Mouse (Mus musculus) gastrocnemius, adult 2 months (tissue): Measurements from ENCODE around the gene Ltbp4. TPM values are rescaled to one million over a fixed set of nuclear protein-coding genes. Genes with fewer than 3 reads are reported as not detected.

ENCODE experiments used
- DNase-seq: peaks from one replicate; pipeline ENCODE4 v3.0.0; 2022
- H3K27ac ChIP-seq: fragments of 200-600 bp; 2 replicates; pipeline ENCODE4 v1.8.1; 2022; ENCODE audit warnings: mild to moderate bottlenecking
- H3K4me3 ChIP-seq: fragments of 200-600 bp; 2 replicates; pipeline ENCODE4 v1.8.1; 2022; ENCODE audit warnings: mild to moderate bottlenecking, moderate library complexity
- CTCF ChIP-seq: fragments of 200-600 bp; IDR thresholded peaks from 2 replicates; pipeline ENCODE4 v1.8.1; 2022; ENCODE audit warnings: antibody characterized with exemption, mild to moderate bottlenecking, moderate library complexity
- intact Hi-C: fragments of 180-260 bp; cut with DNase I; formaldehyde crosslinking; loops from one replicate; pipeline ENCODE4 v1.15.1; 2025
- total RNA-seq, 2 experiments: library from RNA; stranded (reverse); gene quantifications; 2 replicates each; pipeline ENCODE4 v1.2.3; 2021

Gene Ltbp4
- total RNA-seq, 2 experiments from 2014 or later = 48.0 to 81.2 TPM

- DNase-seq = no peak
- TF ChIP-seq CTCF = no peak
- Histone ChIP-seq H3K27ac (no peak overlapping the region), H3K4me3 (no peak overlapping the region)
- intact Hi-C loops = no loop called here
Measured at GRCm38 (mm10) chr7:27300801-27301200, 36.7 kb downstream of the Ltbp4 start.

- H3K4me3 ChIP-seq = no peak overlapping the region
- intact Hi-C loops = no loop called here
- no peak for TF ChIP-seq CTCF
- no peak for DNase-seq
- no peak overlapping the region for H3K27ac ChIP-seq
Measured at GRCm38 (mm10) chr7:27300351-27300750, 37.1 kb downstream of the Ltbp4 start.

- intact Hi-C loops = no loop called here
- Histone ChIP-seq H3K4me3 (no peak overlapping the region), H3K27ac (no peak overlapping the region)
- no peak for TF ChIP-seq CTCF
- no peak for DNase-seq
Measured at GRCm38 (mm10) chr7:27298816-27299215, 38.7 kb downstream of the Ltbp4 start.

- no peak for TF ChIP-seq CTCF
- no peak overlapping the region for H3K4me3 ChIP-seq
- H3K27ac ChIP-seq = peak overlapping the region; percentile 40; the same call in 1 of the 2 replicates
- no peak for DNase-seq
- intact Hi-C loops = no loop called here
Measured at GRCm38 (mm10) chr7:27298033-27298610, 39.4 kb downstream of the Ltbp4 start.

- Histone ChIP-seq H3K4me3 (no peak overlapping the region), H3K27ac (peak overlapping the region; percentile 20; the same call in 1 of the 2 replicates)
- no peak; the same call in 1 of the 2 replicates for TF ChIP-seq CTCF
- no peak for DNase-seq
- intact Hi-C loops = no loop called here
Measured at GRCm38 (mm10) chr7:27296518-27296917, 41.0 kb downstream of the Ltbp4 start.

- intact Hi-C loops = no loop called here
- Histone ChIP-seq H3K27ac (peak overlapping the region; percentile 8; the same call in 1 of the 2 replicates), H3K4me3 (no peak overlapping the region)
- peak; percentile 36 for DNase-seq
- no peak for TF ChIP-seq CTCF
Measured at GRCm38 (mm10) chr7:27295956-27296355, 41.5 kb downstream of the Ltbp4 start.

- Histone ChIP-seq H3K4me3 (peak overlapping the region; percentile 28), H3K27ac (peak overlapping the region; percentile 82)
- DNase-seq = peak; percentile 83
- intact Hi-C loops = no loop called here
- TF ChIP-seq CTCF = no peak
Measured at GRCm38 (mm10) chr7:27291795-27292466, 45.6 kb downstream of the Ltbp4 start.

- TF ChIP-seq CTCF = peak; percentile 33
- Histone ChIP-seq H3K4me3 (no peak overlapping the region), H3K27ac (0 out of 2 replicates have a peak overlapping the region, but pooled peaks have one; percentile 12)
- intact Hi-C loops = no loop called here
- DNase-seq = no peak
Measured at GRCm38 (mm10) chr7:27290555-27290954, 46.9 kb downstream of the Ltbp4 start.

- Histone ChIP-seq H3K4me3 (no peak overlapping the region), H3K27ac (no peak overlapping the region)
- intact Hi-C loops = no loop called here
- no peak for TF ChIP-seq CTCF
- DNase-seq = no peak
Measured at GRCm38 (mm10) chr7:27288732-27289131, 48.8 kb downstream of the Ltbp4 start.

GRCm38 (mm10) chr7:27285698-27286066, 51.8 kb downstream of the Ltbp4 start:
- peak; percentile 71 for DNase-seq
- Histone ChIP-seq H3K4me3 (no peak overlapping the region), H3K27ac (peak overlapping the region; percentile 60; the same call in 1 of the 2 replicates)
- peak; percentile 72 for TF ChIP-seq CTCF
- intact Hi-C loops = loop anchor here (2.0 kb wide), 1 partner anchor 153 kb away; no protein-coding TSS in a partner anchor

- Histone ChIP-seq H3K4me3 (peak overlapping the region; percentile 17), H3K27ac (peak overlapping the region; percentile 70)
- intact Hi-C loops = loop anchor here (2.0 kb wide), 1 partner anchor 152 kb away; no protein-coding TSS in a partner anchor
- peak; percentile 65 for TF ChIP-seq CTCF
- DNase-seq = peak; percentile 84
Measured at GRCm38 (mm10) chr7:27284865-27285697, 52.4 kb downstream of the Ltbp4 start.

- TF ChIP-seq CTCF = no peak
- intact Hi-C loops = no loop called here
- no peak overlapping the region for H3K27ac ChIP-seq
- DNase-seq = no peak
- no peak overlapping the region for H3K4me3 ChIP-seq
Measured at GRCm38 (mm10) chr7:27282225-27282624, 55.3 kb downstream of the Ltbp4 start.

- Histone ChIP-seq H3K4me3 (no peak overlapping the region), H3K27ac (no peak overlapping the region)
- intact Hi-C loops = no loop called here
- TF ChIP-seq CTCF = no peak
- DNase-seq = no peak
Measured at GRCm38 (mm10) chr7:27281717-27282116, 55.8 kb downstream of the Ltbp4 start.
